Mouse (Mus musculus): ENCODE results near the gene Plekha7.

The Plekha7 gene

DNA sequence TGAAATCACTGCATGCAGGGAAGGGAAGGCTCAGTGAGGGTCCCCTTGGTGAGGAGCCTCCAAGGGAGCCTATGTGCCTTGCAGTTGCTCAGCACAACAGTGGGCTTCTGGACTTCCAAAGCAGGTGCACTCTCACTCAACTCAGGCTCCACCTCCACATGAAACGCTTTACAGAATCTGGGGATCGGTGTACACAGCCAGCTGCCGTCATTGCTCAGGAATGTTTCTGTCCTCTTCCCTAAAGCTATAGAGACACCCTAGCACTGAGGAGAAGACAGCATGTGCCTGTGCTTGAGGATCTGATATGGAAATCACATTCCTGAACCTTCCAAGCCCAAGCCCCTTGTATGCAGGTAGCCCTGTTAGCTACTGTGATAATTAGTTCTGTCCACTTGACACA lies 120.7 kb downstream of the Plekha7 start:
- no peak for DNase-seq (ENCODE audit: low spot score in 2 of 2)

DNA sequence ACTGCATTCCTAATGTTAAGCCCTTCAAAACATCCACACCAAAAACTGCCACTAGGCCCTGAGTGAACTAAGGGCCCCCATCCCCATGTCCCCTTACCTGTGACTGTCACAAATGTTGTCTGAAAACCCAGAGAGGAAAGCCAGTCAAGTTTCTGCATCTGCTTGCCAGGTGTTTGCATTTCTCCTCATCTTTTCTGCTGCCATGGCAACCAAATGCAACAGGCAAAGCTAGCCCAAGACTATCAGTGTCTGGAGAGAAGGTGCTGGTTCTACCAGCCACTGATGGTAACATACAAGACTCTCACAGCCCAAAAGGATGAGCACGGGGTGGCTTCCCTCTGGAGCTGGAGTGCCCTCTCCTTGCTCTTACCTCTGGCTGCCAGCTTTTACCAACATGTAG lies 121.3 kb downstream of the Plekha7 start:
- DNase-seq (ENCODE audit: low spot score in 2 of 2), result no peak

DNA sequence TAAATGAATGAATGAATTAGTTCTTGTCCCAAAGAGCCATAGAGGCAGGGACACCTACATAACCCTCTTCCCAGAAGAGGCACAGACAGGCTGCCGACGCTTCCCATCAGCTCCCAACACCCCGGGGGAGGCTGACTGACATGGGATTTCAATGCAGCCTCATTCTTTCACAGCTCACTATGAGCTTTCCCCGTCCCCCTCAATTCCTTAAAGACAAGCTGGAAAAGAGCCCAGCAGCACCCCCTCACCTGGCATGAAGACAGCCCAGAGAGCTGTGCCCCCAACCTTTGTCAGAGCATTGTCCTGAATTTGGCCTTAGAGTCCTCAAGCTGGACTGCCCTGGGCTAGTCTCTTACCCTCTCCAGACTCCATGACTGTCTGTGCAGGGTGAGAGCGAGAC lies 122.0 kb downstream of the Plekha7 start:
- no peak for DNase-seq (ENCODE audit: low spot score in 2 of 2)

DNA sequence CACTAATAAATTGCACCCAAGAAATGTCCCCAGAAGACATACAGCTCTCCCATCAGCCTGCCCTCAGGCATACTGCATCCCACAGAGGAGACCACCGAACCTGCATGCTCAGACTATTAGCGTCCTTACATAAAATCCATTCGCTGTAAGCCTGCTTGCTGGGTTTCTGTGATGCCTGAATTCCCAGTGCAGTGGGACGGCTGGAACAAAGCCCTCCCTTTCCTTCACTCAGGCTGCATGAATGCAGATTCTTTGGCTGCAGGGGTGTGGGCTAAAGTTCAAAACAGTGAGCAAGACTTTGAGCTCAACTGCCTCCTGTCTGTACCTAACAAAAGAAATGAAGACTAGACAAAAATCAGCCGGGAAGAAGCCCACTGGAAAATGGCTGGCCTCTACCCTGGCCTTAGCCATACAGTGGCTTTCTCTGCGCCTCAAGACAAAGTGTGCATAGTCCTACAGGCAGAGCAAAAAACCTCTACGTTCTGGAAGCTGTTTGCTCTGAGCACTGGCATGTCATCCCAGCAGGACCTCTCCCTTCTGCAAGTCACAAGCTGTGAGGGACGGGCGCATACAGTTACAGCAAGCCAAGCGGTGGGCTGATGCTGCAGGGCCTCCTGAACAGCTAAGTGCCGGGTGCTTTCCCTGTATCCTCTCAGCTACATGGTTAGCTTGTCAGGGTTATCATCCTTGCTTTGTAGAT lies 123.7 kb downstream of the Plekha7 start:
- DNase-seq (ENCODE audit: low spot score in 2 of 2), result no peak

DNA sequence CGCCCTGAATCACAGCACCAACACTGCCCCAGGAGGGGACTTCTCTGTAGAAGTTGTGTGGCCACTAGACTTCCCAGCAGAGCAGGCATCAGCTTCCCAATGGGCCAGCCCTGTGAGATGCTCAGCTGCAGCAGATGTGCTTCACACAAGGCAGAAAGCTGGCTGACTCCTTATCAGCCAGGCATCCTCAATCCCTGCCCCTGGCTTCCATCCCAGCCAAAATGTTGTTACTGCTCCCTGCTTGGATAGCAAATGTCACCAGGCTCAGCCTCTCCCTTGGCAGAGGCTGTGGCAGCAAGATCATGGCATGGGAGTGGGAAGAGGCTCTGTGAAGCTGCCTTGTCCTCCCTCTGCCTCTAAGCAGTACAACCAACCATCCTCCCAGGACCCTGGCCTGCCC lies 125.7 kb downstream of the Plekha7 start:
- peak in 1 of 2 experiments; percentile 24 for DNase-seq (ENCODE audit: low spot score in 2 of 2)

DNA sequence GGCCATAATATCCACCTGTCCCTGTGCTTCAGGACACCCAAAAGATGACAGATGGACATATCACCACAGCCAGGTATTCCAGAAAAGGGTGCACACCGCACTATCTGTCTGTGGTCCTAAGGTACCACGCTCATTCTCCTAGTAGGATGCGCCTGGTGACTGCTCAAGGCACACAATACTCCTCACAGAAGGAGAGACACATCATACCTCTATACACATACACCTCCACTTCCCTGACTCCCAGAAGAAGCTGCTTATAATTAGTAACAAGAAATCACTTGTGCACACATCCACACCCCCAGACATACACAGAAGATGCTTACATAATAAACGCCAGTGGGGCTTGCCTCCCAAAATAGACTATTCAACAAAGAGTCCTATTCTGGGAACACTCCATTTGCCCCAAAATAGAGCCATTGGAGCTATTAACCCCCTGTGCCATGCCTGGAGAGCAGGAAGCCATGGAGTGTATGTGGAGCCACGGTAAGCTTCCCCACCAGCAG lies 126.7 kb downstream of the Plekha7 start:
- DNase-seq (ENCODE audit: low spot score in 2 of 2), result no peak

DNA sequence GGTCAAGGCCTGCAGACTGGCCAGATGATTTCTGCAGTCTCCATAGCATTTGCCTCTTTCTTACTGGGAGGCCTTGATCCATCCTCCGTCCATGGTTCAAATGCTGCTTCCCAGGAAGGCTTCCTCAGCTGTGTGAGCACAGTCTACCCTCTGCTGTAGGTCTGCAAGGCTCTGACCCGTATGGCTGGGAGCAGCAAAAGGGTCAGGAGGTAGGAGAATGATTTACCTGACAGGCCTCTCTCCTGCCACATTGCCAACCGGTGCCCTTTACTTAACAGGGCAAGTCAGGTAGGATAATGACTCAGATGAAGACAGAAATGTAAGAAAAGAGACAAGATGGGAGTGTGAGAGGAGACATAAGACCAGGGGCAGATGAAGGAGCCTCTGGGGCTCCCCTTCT lies 129.3 kb downstream of the Plekha7 start:
- DNase-seq (ENCODE audit: low spot score in 2 of 2), result no peak

DNA sequence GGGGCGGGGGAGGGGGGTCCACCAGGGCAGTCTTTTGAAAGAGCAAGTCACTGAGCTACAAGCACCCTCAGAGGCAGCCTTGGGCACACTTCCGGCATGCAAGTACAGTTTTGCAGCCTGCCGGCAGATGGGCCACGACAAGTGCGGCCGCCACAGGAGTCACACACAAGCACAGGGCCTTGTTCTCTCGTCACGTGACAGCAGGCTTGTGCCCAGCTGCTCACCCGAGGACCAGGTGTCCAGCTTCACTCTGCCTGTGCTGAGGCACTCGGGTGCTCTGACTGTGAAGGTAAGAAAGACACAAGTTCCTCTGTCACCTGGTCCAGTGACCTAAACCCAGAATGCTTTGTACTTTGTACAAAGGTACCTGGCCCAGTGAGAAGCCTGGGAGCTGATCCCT lies 135.4 kb downstream of the Plekha7 start:
- no peak for DNase-seq (ENCODE audit: low spot score in 2 of 2)

DNA sequence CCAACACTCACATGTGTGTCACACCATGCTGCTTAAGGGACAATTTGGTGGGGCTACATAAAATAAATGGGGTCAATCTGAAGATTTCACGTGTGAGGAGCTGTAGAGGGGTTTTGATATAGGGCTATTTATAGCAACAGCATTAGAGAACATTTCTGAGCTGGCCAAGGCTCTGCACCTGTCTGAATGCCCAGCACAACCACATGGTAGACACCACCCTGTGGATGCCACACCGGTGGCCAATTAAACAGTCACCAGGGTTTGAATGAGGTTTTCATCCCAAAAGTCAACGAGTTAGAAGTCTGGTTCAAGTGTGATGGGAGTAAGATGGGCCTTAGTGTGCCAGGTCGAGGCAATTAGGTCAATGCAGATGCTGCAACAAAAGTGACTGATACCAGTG lies 138.8 kb downstream of the Plekha7 start:
- DNase-seq (ENCODE audit: low spot score in 2 of 2), result no peak

DNA sequence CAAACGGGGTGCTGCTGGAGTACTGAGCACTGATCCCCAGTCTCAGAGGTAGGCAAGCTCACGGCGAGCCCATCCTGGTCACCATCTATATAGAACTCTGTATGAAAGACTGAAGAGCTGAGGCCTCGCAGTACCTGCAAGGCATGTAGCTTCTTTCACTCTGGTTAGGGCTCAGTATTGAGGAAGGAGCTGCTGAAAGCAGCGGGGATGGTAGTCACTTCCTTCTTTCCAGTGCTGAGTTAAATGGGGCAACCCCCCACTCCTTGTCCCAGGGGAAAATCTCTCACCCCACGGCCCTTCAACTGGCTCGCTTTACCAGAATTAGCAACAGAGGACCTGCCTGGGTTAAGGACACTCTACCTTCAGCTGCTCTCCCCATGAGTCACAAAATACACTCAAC lies 140.0 kb downstream of the Plekha7 start:
- no peak for DNase-seq (ENCODE audit: low spot score in 2 of 2)

DNA sequence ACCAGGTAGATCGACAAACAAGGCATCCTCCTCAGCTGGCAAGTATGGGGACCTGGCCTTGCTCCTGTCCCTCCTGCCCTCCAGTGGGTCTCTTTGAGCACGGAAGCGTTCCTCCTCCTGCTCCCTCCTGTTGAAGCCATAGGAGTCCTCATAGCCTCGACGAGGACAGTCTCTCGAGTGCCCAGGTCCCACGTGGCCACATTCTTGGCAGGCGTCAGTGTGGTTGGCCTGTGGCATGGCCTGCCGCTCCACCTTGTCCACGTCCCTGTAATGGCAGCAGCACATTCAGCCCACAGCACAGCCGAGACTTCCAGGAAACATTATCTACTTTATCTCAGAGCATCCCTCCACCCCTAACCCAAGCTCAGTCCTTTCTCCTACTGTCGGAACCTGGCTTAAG lies 143.9 kb downstream of the Plekha7 start:
- no peak for DNase-seq (ENCODE audit: low spot score in 2 of 2)

DNA sequence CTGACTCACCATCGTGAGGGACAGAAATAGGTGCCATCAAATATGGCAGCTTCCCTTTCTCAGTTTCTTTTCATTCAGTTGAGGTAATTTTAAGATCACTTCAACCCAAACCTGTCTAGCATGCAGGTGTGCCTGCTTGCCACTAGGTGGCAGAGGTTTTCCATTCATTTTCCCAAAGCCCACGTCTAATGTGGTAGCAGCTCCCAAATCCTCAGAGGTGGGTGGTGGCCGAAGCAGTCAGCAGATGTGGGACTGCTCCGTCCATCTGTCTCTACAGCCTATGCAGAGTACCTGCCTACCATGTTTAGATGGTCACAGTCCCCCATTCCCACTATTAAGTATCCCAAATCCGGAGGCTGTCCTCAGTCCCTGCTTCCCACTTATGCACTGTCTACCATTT lies 146.6 kb downstream of the Plekha7 start:
- peak in 1 of 2 experiments; percentile 17 for DNase-seq (ENCODE audit: low spot score in 2 of 2)

DNA sequence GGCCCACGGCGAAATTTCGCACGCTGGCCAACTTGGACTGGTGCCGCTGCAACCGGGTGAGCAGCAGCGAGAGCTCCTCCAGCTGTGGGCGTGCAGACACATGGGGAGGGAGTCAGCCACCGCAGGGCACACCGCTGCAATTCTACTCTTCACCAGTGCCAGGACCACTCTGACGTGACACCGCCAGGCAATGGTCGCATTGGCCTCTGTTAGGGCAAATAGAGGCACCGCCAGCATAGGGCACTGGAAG lies 151.4 kb downstream of the Plekha7 start:
- no peak for DNase-seq (ENCODE audit: low spot score in 2 of 2)

DNA sequence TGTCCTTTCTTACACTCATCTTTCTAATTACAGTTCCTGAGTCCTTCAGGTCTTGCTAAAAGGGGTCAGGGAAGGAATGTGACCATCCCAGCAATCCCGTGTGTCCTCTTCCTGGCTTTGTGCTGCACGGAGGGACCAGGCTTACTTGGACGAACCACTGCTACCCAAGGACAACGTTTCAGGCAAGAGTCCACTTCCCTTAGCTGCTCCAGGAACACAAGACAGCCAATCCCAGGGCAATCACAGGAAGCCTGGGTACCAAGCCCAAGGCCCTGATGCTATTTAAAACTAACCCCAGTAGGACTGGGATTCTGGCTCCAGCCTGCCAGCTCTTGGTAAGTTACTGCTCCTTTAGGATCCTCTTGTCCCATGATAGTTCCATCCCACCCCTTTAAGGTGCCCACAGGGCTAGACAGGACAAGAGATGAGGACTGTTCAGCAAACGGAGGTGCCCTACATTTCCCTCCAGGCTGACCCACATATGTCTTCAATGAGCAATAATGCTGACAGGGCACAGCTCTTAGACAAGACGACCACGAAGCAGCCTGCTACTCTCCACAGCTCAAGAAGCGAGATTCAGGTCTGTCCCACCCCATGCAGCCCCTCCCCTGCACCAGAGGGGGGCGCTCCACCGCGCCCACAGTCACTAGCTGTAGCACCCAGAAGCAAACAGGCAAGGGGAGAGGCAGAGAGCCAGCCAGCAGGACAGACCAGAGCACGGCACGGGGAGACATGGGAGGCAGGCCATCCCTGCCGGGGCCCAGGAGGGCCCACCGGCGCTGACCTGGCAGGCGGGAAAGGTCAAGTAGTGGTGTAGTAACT lies 151.9 kb downstream of the Plekha7 start:
- DNase-seq (ENCODE audit: low spot score in 2 of 2), result peak in 1 of 2 experiments; percentile 33

DNA sequence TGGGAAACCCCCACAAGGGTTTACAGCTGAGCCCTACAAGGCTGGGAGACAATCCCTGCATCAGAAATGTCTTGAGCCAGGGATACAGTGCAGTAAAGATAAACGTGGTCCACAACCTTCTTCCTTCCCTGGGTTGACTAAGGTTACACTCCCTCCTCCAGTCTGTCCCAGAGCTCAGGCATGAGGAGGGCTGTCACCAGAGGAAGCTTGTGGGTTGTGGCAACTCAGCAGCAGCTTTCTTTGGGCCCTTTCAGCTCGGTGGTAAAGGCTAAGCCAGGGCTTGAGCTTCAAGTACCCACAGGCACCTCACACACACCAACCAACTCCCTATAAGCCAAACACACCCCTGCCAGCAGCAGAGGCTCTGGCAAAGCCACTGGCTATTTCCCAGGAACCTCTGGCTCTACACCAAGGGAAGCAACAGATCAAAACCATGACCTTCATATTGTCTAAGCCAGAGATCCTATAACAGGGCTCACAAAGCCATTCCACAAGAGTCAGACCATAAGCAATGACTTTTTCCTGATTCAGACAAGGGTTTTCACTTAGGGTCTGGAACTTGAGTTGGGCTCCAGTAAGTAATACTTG lies 154.3 kb downstream of the Plekha7 start:
- DNase-seq (ENCODE audit: low spot score in 2 of 2), result no peak

DNA sequence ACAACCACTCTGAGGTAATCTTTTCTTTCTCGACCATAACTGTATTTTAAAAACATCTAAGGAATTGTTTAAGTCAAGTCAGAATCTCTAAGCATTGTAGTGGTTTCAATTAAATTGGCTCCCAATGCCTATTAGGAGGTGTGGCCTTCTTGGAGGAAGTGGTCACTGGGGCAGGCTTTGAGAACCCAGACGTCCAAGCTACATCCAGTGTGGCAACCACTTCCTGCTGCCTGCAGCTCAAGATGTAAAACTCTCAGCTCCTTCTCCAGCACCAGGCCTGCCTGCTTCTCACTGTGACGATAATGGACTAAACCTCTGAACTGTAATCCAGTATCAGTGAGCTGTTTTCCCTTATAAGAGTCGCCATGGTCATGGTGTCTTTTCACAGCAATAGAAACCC lies 158.6 kb downstream of the Plekha7 start:
- DNase-seq (ENCODE audit: low spot score in 2 of 2), result no peak

DNA sequence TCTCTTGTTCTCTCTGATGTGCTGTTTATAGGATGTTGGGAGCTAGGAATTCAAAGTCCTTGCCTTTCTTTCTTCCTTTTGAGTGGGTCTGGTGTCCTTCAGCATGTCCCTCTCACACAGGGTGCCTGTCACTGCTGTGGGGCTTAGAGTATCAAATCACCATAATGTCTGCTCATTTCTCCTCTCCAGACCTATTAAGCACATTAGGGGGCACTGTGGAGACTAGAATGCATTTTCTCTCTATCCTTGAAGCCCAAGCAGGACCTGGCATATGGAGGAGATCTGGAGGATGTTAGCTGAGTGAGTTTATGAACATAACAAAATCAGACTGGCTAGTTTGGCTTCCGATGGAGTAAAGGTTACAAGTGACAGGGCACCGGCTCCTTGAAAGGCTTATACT lies 161.1 kb downstream of the Plekha7 start:
- DNase-seq (ENCODE audit: low spot score in 2 of 2), result no peak

DNA sequence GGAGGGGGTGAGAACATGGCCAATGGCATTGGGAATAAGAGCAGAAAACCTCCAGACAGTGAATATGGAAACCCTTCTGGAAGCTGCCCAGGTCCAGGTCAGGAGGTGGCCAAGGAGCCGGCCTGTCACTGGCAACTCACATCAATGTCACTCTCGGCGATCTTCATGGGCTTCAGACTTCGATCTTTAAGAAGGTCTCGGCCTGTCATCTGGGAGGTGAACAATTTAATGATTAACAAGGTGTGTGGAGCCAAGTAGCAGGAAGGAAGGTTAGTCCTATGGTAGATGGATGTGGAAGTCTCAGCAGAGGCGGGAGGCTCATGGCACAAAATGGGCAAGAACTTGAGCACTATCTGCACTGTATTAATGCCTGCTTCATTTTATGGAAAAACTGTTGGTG lies 163.1 kb downstream of the Plekha7 start:
- DNase-seq (ENCODE audit: low spot score in 2 of 2), result no peak

DNA sequence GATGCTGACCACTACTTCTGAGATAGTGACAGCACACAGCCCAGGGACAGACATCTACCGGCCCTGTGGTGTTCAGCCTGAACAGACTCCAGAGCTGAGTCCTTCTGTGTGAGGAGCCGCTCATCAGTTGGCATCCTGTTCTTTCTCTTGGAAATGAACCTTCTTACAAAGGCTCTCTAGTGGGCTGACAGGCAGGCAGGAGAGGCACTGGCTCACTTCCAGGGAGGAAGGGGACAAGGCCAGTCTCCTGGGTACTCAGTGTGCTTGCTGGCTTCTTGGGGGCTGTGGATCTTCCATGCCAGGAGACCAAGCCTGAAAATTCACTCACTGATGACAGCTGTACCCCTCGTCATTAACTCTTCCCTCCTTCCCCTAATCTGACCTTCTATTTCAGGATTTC lies 170.5 kb downstream of the Plekha7 start:
- DNase-seq (ENCODE audit: low spot score in 2 of 2), result no peak

DNA sequence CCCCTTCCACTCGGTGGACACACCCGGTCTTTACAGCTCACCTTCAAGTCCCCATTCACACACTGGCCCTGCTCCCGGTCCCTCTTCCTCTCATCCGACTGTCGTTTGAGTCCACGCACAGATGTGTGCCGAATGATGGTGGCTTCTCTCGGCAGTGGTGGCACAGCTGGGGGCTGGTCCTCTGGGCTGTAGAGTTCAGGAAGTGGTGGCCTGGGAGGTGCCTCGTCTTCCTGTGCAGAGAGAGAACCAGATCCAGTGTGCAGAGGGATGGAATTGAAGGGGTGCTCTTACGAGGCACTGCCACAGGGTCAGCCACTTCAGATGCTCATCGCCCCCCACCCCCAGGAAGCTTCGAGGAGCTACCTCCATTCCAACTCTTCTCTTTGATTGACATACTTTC lies 171.0 kb downstream of the Plekha7 start:
- DNase-seq (ENCODE audit: low spot score in 2 of 2), result no peak

DNA sequence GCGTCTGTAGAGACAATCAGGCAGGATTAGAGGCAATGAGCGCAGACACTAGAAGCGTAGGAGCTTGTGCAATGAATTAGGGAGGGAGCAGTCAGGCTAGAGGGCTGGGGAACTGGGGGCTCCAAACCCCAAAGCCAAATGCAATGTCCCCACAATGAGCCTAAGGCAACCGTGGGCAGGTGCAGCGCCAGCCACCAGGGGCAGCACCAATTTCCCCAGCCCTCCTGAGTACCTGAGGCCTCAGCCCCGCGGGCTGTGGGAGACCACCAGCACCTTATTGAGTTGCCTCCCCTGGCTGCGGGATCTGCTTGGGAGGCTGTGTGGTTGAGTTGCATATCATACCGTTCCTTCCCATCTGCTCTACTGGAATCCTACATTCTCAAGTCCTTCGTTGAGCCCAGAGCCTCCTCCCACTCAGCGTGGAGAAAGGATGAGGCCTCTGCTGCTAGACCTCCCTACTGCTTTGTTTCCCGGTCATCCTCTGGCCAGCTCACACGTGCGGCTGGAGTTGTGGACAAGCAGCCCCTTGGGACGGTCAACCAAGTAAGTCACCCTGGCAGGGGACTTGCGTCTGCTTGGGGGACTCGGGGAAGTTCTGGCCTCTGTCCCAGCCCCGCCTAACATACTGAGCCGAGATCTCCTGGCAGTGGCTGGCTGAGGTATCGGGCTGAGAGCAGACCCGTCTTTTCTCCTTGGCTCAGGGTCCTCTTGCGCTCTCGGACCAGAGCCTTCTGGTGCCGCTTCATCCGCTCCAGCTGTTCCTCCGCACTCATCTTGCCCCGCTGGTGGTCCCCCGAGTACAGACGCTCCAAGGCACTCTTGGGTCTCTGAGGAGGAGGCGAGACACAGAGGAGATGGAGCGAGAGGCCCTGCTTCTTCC lies 173.5 kb downstream of the Plekha7 start:
- peak in 1 of 2 experiments; percentile 21 for DNase-seq (ENCODE audit: low spot score in 2 of 2)

DNA sequence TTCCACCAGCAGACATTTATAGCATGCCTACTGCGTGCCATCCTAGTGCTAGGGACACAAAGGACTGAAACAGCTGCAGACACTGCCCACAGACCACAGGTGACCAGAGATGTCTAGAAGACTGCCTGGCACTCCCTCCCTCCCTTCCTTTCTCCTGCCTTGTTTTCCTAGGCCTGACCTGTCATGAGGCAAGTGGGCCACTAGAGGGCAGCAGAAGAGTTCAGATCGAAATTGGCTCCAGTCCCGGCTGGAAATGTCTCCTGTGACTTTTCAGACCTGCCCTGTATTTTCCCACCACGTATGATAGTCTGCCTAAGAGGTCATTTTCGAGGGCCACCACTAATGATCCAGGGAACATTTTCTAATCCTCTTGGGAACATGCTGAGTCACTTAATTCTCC lies 176.1 kb downstream of the Plekha7 start:
- DNase-seq (ENCODE audit: low spot score in 2 of 2), result peak; percentile 57 to 77
